Mouse (Mus musculus) spleen, adult 2 months (tissue): Measurements from ENCODE around the gene Rnf182.

Experiments used
- CTCF ChIP-seq: fragments of 200-500 bp; IDR thresholded peaks from 2 replicates; pipeline ENCODE4 v1.5.1; 2011; ENCODE audit warnings: mild to moderate bottlenecking, inconsistent platforms; ENCODE audit not compliant: insufficient read depth, insufficient read length, insufficient replicate concordance; ENCODE audit errors: extremely low read depth
- POLR2A ChIP-seq: fragments of 200-500 bp; IDR thresholded peaks from 2 replicates; pipeline ENCODE4 v1.6.1; 2011; ENCODE audit warnings: low read depth, low read length, inconsistent platforms

DNA sequence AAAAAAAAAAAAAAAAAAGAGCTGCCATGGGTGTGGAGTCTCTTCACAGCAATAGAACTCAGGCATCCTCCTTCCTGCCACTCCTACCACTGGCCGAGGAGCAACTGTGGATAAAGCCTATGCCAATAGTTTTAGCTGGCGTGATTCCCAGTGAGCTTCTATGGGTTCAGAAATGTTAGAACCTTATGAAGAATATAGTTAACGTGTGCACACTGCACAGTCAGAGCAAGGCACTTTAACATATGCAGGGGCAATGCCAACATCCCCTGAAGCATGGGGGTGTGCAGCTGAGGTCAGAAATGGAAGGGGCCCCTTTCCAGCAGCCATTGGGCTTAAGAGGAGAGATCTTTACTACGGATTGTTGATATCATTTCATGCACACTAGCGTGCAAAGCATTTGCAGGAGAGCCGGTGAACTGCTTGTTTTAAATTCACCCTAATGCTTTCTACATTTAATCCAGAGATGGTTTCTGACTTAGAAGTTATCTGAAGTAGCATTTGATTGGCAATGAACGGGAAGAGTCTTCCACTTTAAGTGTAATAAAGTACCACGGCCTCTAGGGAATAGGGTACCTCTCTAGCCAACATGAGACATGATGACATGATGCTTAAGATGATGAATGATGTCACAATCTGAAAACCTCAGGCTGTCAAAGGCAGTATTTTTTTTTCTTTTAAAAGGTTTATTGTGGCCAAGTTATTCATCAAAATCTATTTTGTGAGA lies 61.8 kb downstream of the Rnf182 start:
- no peak for TF ChIP-seq POLR2A
- TF ChIP-seq CTCF, result no peak
